Mouse (Mus musculus): ENCODE results near the gene Timm10b. TPM values are rescaled to one million over a fixed set of nuclear protein-coding genes. Genes with fewer than 3 reads are reported as not detected.
A peak's percentile ranks its signal among the peaks of the same experiment; 100 is the strongest.

Timm10b gene
- 100 to 1,000 TPM; 110 to 128 TPM for total RNA-seq (2021)
- polyA plus RNA-seq (2012; rRNA removed): 120 and 145 TPM in 2 replicates
- long read RNA-seq, transcript Timm10b-201 (4 exons, 694 nt): minor isoform, 11 of 68 reads
- long read RNA-seq, transcript Timm10b-203 (3 exons, 3,273 nt): major isoform, 35 of 68 reads
- long read RNA-seq, transcript Timm10b-210 (2 exons, 373 nt): minor isoform, 5 of 68 reads
- long read RNA-seq, transcript Timm10b-211 (4 exons, 529 nt): minor isoform, 13 of 68 reads
- long read RNA-seq, partial matches to known transcripts: 0 of 68 reads
- long read RNA-seq, other reads (novel, unspliced or antisense): 1 of 68 reads

- DNase-seq: no peak
These were observed at the start of gene Timm10b for GRCm38 (mm10) chr7:105639756-105640155. Gene Timm10b, plus strand, starts transcription at chr7:105640056.

- DNase-seq: no peak
These were observed 49.8 kb upstream of the Timm10b start for GRCm38 (mm10) chr7:105590097-105590496.

DNA sequence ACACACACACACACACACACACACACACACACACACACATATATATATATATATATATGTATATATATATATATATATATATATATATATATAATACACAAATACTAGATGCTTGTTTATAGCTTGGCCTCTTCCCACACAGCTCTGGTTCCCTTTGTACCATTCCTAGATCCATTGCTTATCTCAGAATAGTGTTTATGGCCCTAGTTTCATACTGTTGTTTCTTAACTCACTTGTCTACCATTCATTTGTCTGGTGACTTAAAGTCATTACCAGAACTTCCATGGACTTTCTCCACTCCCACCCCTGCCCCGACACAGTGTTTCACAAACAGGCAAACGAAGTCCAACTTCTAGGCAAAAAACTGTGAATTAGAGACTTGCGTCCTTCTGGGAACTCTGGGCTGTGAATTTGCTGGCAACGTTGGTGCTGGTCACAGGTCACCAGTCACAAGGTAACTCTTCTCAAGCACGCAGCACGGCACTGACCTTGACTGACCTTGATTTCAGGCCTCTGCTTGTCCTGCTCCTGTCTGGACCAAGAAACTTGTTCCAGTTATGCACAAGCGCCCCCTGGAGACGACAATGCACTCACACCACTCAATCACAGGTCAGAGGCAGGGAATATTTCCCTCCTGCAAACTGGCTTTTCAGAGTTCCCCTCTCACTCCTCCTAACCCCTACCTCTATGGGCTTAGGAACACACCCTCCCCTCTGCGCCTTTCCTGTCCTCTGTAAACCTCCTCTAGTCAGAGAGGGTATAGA, 36.8 kb upstream of the Timm10b start:
- peak; percentile 76 for DNase-seq

DNA sequence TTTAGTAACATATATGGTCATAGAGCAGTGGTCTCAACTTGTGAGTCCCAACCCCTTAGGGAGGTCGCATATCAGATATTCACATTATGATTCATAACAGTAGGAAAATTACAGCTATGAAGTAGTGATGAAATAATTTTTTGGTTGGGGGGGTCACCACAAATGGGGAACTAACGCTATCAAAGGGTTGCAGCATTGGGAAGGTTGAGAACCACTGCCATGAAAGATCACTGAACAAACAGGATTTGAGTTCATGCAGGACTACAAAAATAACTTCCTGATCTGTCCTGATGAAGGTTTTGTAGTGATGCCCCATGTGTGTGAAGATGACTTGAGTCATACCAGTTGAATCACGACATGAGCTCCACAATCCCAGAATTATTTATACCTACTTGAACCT, 31.4 kb upstream of the Timm10b start:
- DNase-seq: no peak

GRCm38 (mm10) chr7:105611767-105612166, 28.1 kb upstream of the Timm10b start:
- DNase-seq: no peak

- DNase-seq: no peak
These were observed 25.5 kb upstream of the Timm10b start for GRCm38 (mm10) chr7:105614400-105614799.

DNA sequence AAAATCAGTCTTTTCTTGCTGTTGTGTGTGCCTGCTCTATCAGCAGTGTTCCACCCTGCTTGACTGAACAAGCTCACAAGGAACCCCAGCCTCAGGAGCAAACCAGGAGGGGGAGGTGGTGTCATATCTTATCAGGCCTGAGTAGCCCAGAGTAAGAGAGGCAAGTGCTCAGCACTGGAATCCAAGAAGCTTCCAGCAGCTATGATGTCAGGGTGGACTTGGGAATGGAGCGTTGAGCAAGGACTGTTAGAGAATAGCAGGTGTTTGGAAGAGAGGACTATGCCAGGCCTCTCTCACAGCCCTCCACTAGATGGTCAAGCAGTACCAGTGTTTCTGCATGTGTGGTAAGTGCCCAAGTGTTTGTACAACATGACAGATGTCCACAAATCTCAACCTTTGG, 24.1 kb upstream of the Timm10b start:
- no peak for DNase-seq

- no peak for DNase-seq
These were observed 23.3 kb upstream of the Timm10b start for GRCm38 (mm10) chr7:105616561-105616960.

GRCm38 (mm10) chr7:105617810-105618209, 22.0 kb upstream of the Timm10b start:
- no peak for DNase-seq

DNA sequence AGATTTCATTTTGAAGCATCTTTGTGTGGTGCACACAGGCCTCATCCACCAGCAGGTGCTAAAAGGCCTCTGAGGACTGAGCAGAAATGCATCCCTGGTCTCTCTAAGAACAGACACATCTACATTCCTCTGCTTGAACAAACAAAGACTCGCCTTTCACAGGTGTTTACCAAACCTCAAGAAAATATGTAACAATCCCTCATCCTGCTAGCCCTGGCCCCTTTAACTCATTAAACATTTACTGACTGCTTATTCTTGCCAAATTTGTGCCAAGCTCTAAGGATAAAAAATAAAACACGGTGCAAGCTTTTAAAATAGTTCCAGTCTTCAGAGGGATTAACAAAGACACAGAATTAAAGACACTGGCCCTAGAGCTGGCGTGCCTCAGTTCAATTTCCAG, 20.2 kb upstream of the Timm10b start:
- DNase-seq: no peak

- DNase-seq: no peak
These were observed 18.8 kb upstream of the Timm10b start for GRCm38 (mm10) chr7:105621053-105621452.

GRCm38 (mm10) chr7:105621646-105622292, 18.1 kb upstream of the Timm10b start:
- DNase-seq: no peak

GRCm38 (mm10) chr7:105625397-105625796, 14.5 kb upstream of the Timm10b start:
- no peak for DNase-seq

DNA sequence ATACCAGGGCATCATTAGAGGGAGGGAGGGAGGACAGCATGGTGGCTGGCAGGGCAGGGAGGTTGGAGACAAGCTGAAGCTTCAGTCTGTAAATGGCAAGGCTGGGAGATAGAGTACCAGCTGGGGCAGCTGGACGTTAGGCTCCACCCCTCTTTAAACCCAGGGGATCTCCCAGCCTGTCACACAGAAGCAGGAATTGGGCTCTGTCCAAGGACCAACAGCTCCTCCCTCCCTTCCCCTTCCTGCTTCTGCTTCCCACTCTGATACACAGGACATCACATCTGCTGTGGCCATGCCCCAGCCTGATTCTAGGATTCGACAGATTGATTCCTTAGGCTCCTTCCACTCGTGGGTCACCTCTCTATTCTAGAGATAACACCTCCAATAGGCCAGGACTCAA, 11.2 kb upstream of the Timm10b start:
- peak; percentile 74 for DNase-seq

DNA sequence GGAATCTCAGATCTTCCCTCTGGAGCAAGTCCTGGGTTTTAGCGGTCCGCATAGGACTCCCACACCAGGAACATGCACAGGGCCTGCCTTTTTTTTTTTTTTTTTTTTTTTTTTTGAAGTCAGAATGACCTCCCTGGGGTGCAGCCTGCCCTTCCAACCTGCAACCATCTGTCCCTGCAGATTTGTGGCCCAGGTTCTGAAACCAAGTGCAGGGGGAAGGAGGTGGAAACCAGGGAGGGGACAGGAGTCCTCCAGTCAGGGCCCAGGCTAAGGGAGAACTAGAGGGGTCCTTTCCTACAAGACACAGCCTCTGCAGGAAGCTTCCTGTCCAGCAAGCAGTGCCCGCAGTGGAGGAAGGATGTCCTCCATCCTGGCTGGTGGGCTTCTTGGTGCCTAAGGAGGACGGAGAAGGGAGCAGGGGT, 7.3 kb upstream of the Timm10b start:
- DNase-seq: no peak

- peak; percentile 98 for DNase-seq
These were observed 6.6 kb upstream of the Timm10b start, which contains the start of gene Trim3 for GRCm38 (mm10) chr7:105633127-105633800. Gene Trim3, minus strand, starts transcription at chr7:105633571.

GRCm38 (mm10) chr7:105633801-105634135, 6.1 kb upstream of the Timm10b start:
- no peak for DNase-seq

DNA sequence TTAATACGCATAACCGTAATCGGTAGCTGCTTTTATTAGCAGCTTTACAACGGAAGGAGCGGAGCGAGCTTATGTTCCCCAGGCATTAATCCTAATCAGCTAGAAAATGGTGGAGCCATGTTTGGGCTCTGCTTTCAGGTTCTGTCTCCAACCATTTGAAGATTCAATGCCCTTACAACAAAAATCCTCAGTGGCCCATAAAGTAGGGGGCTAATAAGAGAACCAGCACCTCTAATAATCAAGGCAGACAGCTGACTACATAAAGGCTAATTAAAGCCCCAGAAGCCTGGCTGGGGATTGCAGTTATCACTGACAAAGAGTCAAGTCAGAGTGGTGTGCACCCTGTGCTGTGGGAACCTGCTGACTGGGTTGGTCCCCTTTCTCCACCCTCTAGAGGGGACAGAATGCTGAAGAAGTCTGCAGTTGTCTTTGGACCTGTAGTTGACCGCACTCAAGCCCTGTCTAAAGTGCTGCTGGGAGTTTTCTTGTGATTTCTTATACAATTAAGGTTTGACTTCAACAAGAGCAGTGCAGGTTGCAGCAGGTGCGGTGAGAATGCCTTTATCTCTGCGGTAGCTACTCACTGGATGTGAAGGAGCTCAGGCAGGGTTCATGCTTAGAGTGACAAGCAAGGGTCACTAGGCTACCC, 5.5 kb upstream of the Timm10b start:
- DNase-seq: no peak

DNA sequence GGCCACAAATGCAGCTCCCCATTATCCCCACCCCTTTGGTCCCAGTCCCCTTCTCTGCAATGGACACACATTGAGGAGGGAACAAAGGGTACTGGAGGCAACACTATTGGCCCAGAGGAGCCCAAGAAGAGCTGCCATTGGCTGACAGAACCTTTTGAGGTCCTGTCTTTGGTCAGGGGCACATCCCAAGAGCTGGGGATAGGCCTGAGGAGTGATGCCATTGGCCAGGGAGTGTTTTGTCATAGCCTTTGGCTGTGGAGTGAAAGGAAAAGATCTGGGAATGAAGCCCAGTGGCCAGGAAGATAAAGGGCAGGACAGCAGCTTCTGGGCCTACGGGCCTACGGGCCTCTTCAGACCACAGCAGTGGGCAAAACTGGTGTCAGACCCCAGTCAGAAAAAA, 4.1 kb upstream of the Timm10b start:
- no peak for DNase-seq

- DNase-seq: no peak
These were observed 1.1 kb upstream of the Timm10b start for GRCm38 (mm10) chr7:105638776-105639175.

- no peak for DNase-seq
These were observed 552 bp upstream of the Timm10b start for GRCm38 (mm10) chr7:105639304-105639703.

Measured in adrenal gland, adult 2 months (tissue).